Mouse (Mus musculus) layer of hippocampus, adult 2 months (tissue): ENCODE measurements at regions not wholly inside any gene's neighbourhood (a gene's known extent, or its start where the extent isn't known, plus 50 kb on each side); places are given as distances from the start of the nearest gene placed in this dataset.
"Not testable (repeated sequence)": the region's sequence is repeated elsewhere in the genome, so short reads cannot be mapped to it uniquely, and the experiment has no call there.

ENCODE experiments used
- DNase-seq, 2 experiments: peaks; one replicate each; pipeline ENCODE4 v3.0.0; 2022; ENCODE audit warnings: low spot score in 2 of 2
- H3K27ac ChIP-seq: fragments of 200-600 bp; 2 replicates; pipeline ENCODE4 v1.8.1; 2022
- H3K4me3 ChIP-seq: fragments of 200-600 bp; 2 replicates; pipeline ENCODE4 v1.8.1; 2022; ENCODE audit warnings: mild to moderate bottlenecking
- CTCF ChIP-seq: fragments of 200-600 bp; conservative IDR thresholded peaks from 2 replicates; pipeline ENCODE4 v1.8.1; 2022; ENCODE audit warnings: antibody characterized with exemption, mild to moderate bottlenecking, moderate library complexity

- peak; percentile 41 to 46 for DNase-seq
- H3K4me3 ChIP-seq, result no peak overlapping the region
- TF ChIP-seq CTCF, result peak; percentile 90
- no peak overlapping the region for H3K27ac ChIP-seq
These were observed 265.2 kb upstream of the Nr5a2 start for GRCm38 (mm10) chr1:137225418-137225817.

DNA sequence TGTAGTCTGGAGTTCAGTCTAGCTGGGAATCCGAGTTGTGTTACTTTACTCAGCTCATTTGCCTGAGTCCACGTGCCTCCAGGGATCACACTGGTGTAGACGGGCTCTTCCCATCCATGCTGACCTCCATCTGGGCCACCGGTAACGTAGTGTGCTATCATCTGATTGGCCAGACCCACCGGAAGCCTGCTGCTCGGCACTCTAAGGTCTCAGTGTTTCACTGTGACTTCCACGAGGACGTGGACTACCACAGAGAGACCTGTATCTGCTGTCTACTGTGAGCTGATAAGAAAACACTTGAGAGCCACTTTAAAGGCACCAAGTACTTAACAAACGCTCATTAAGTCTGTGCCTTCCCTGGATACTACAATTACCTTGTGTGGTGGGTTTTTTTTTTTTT, 262.8 kb upstream of the Nr5a2 start:
- Histone ChIP-seq H3K4me3 (no peak overlapping the region), H3K27ac (no peak overlapping the region)
- no peak for DNase-seq
- no peak for TF ChIP-seq CTCF

DNA sequence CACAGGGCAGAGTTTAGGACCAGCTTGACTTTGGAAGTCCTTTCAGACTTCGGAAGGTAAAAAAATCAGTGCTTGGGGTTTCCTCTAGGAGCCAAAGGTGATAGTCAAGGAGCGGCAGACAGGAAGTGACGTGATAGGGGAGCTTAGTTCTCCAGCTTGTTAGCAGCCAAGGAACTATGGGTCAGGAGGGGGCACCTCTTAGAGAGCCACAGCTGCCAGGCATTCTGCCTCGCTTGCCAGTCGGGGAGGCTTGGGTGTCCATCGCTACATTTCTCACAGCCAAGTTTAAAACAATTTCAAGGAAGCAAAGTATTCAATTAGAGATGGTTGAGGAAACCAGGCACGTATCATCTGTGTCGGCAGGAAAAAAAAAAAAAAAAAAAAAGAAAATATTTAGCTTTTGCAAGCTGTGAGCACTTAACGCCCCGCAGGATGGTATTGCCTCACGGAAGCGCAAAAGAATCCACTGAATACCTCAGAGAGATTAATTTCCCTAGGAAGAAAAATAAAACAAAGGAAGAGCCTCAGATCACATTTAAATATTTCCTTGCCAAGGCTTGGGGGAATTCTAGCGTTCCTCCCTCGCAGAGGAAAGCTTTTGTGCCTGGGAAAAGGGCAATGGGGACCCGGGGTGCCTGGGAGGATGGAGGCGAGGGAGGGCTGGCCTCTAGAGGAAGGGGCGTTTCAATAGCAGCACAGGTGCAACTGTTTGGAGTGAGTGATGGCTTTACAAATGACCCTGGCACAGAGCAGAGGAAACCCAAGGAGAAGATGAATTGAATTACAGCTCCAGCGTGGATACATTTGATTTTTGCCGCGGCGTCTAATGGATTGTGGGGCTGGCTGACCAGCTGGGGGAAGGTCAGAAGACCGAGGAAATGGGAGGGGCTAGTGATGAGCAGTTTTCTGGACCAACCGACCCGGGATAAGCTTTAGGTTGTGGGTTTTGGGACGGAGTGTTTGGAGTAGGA, 261.1 kb upstream of the Nr5a2 start:
- DNase-seq, result no peak
- H3K4me3 ChIP-seq, result peak overlapping the region; percentile 50
- TF ChIP-seq CTCF, result no peak
- H3K27ac ChIP-seq, result no peak overlapping the region

- no peak overlapping the region for H3K4me3 ChIP-seq
- TF ChIP-seq CTCF, result no peak
- DNase-seq, result no peak
- H3K27ac ChIP-seq, result no peak overlapping the region
These were observed 260.0 kb upstream of the Nr5a2 start for GRCm38 (mm10) chr1:137220226-137220625.

DNA sequence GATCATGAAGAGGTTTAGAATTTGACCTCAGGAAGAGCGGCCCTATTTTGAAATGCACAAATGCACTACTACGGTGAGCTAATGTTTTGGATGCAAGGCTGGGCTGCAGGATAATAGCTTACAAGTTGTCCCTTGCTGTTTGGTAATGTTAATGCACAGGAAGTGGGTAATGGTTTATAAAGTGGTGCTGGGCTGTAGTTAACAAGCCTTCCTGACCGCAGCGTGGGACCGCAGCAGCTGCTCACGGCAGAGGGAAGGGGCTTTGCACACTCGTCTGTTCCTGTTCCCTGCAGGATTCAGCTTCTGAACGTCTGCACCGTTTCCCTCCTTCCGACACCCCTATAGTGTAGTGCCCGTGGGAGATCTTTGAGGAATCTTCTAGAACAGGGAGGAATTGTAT, 258.4 kb upstream of the Nr5a2 start:
- no peak for TF ChIP-seq CTCF
- no peak for DNase-seq
- H3K4me3 ChIP-seq, result no peak overlapping the region
- no peak overlapping the region for H3K27ac ChIP-seq

GRCm38 (mm10) chr1:137218096-137218495, 257.8 kb upstream of the Nr5a2 start:
- Histone ChIP-seq H3K4me3 (no peak overlapping the region), H3K27ac (no peak overlapping the region)
- peak; percentile 59 for TF ChIP-seq CTCF
- no peak for DNase-seq

DNA sequence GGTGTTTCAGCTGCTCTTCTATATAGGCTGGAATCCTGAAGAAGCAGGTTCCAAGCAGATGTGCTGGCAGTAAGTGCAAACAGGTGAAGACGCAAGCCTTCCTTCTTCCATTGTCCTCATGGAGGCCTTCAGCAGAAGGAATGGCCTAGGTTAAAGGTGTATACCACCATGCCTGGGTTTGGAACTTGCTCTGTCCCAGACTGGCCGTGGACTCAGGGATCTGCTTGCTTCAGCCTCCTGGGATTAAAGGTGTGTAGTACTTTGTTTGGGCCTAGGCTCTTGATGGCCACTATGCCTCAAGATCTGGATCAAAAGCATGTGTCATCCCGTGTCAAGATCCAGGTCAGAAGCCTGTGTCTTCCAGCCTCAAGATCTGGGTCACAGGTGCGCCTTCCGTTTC, 257.0 kb upstream of the Nr5a2 start:
- Histone ChIP-seq H3K27ac (no peak overlapping the region), H3K4me3 (no peak overlapping the region)
- no peak for DNase-seq
- no peak for TF ChIP-seq CTCF

GRCm38 (mm10) chr1:137214328-137214727, 254.1 kb upstream of the Nr5a2 start:
- H3K27ac ChIP-seq, H3K4me3 ChIP-seq, DNase-seq: not testable (repeated sequence)

- Histone ChIP-seq H3K27ac (no peak overlapping the region), H3K4me3 (no peak overlapping the region)
- TF ChIP-seq CTCF, result no peak
- DNase-seq, result no peak
These were observed 253.5 kb upstream of the Nr5a2 start for GRCm38 (mm10) chr1:137213717-137214116.

- no peak for TF ChIP-seq CTCF
- no peak for DNase-seq
- H3K4me3 ChIP-seq, result no peak overlapping the region
- no peak overlapping the region for H3K27ac ChIP-seq
These were observed 252.6 kb upstream of the Nr5a2 start for GRCm38 (mm10) chr1:137212856-137213255.

- H3K27ac ChIP-seq, result no peak overlapping the region
- TF ChIP-seq CTCF, result no peak
- H3K4me3 ChIP-seq, result no peak overlapping the region
- no peak for DNase-seq
These were observed 244.1 kb upstream of the Nr5a2 start for GRCm38 (mm10) chr1:137204371-137204770.

- DNase-seq, result no peak
- no peak overlapping the region for H3K27ac ChIP-seq
These were observed 243.3 kb upstream of the Nr5a2 start for GRCm38 (mm10) chr1:137203512-137203911.

GRCm38 (mm10) chr1:137200931-137201330, 240.7 kb upstream of the Nr5a2 start:
- no peak for TF ChIP-seq CTCF
- peak in 1 of 2 experiments; percentile 5 for DNase-seq

More at GRCm38 (mm10) chr1:137203512-137203911, 243.3 kb upstream of the Nr5a2 start:
- TF ChIP-seq CTCF, result no peak
- H3K4me3 ChIP-seq, result no peak overlapping the region

GRCm38 (mm10) chr1:137195962-137196361, 235.7 kb upstream of the Nr5a2 start:
- no peak overlapping the region for H3K4me3 ChIP-seq
- no peak for TF ChIP-seq CTCF
- no peak for DNase-seq
- no peak overlapping the region for H3K27ac ChIP-seq

More at GRCm38 (mm10) chr1:137200931-137201330, 240.7 kb upstream of the Nr5a2 start:
- no peak overlapping the region for H3K4me3 ChIP-seq
- no peak overlapping the region for H3K27ac ChIP-seq
